Mouse (Mus musculus) midbrain, postnatal 0 days (tissue): ENCODE measurements around the gene Csrnp3. TPM values are rescaled to one million over a fixed set of nuclear protein-coding genes. Genes with fewer than 3 reads are reported as not detected.

Experiments used
- ATAC-seq: fragments of 200-750 bp; cut with Nextera tagmentation; 2 replicates; pipeline ENCODE4 v1.8.0; 2017; ENCODE audit warnings: moderate number of reproducible peaks, mild to moderate bottlenecking, moderate TSS enrichment, moderate library complexity; ENCODE audit not compliant: low FRiP score
- DNase-seq: peaks from one replicate; pipeline ENCODE4 v3.0.0-alpha.2; 2015; ENCODE audit warnings: low spot score
- H3K27ac ChIP-seq: fragments of 300-500 bp; sonication (generic); 2 replicates; pipeline ENCODE4 v1.5.1; 2014; ENCODE audit warnings: low read depth, mild to moderate bottlenecking, low read length, mixed read lengths
- H3K27me3 ChIP-seq: fragments of 300-500 bp; sonication (generic); 2 replicates; pipeline ENCODE4 v1.6.1; 2014; ENCODE audit warnings: low read length, control low read depth, mixed read lengths; ENCODE audit not compliant: insufficient read depth
- H3K36me3 ChIP-seq: fragments of 300-500 bp; sonication (generic); 2 replicates; pipeline ENCODE4 v1.6.1; 2014; ENCODE audit warnings: low read length, control low read depth, mixed read lengths; ENCODE audit not compliant: insufficient read depth
- H3K4me1 ChIP-seq: fragments of 300-500 bp; sonication (generic); 2 replicates; pipeline ENCODE4 v1.6.1; 2014; ENCODE audit warnings: mild to moderate bottlenecking, control low read depth, antibody characterized with exemption, low read length, mixed read lengths; ENCODE audit not compliant: insufficient read depth
- H3K4me2 ChIP-seq: fragments of 300-500 bp; sonication (generic); 2 replicates; pipeline ENCODE4 v1.6.1; 2014; ENCODE audit warnings: low read depth, mild to moderate bottlenecking, low read length, mixed read lengths; ENCODE audit not compliant: poor library complexity, severe bottlenecking
- H3K4me3 ChIP-seq: fragments of 300-500 bp; sonication (generic); 2 replicates; pipeline ENCODE4 v1.5.1; 2014; ENCODE audit warnings: low read depth, mild to moderate bottlenecking, low read length, moderate library complexity
- H3K9ac ChIP-seq: fragments of 300-500 bp; sonication (generic); replicated peaks from 2 replicates; pipeline ENCODE4 v1.6.1; 2014; ENCODE audit warnings: mild to moderate bottlenecking, low read length, moderate library complexity, mixed read lengths; ENCODE audit not compliant: poor library complexity, severe bottlenecking
- H3K9me3 ChIP-seq: fragments of 300-500 bp; sonication (generic); 2 replicates; pipeline ENCODE4 v1.6.1; 2016; ENCODE audit warnings: low read length, control low read depth
- CTCF ChIP-seq: IDR thresholded peaks from 2 replicates; pipeline ENCODE4 v1.5.1; 2016; ENCODE audit warnings: antibody characterized with exemption, mild to moderate bottlenecking
- WGBS: fragments of 180-500 bp; shearing (Covaris S2); extraction: QIAGEN DNeasy Blood & Tissue Kit; methylation state at CpG from one replicate; pipeline ENCODE4 v1.1.7; 2014; 5-methylcytosine and 5-hydroxymethylcytosine counted together
- polyA plus RNA-seq: library from polyadenylated mRNA; unstranded; fragments of >200 nt; fragmentation: Nextera tagmentation; extraction: Ambion mirVana; gene quantifications from 2 replicates; pipeline ENCODE4 v1.2.1, GENCODE M21; 2015
- total RNA-seq: library from RNA; depleted of rRNA; stranded (reverse); fragments of >200 nt; gene quantifications from 2 replicates; pipeline ENCODE4 v1.2.3, GENCODE M21; 2014

Gene Csrnp3
- total and polyA plus RNA-seq, 2 experiments from 2014 or later = 46.5 to 97.1 TPM

GRCm38 (mm10) chr2:65909724-65910521 lies 64.4 kb downstream of the Csrnp3 start:
- Histone ChIP-seq H3K36me3 (no peaks in the 10 kb centered on the region), H3K9ac (no peak overlapping the region), H3K27ac (no peak overlapping the region), H3K4me2 (0 out of 2 replicates have a peak overlapping the region, but pooled peaks have one; percentile 18), H3K9me3 (no peaks in the 10 kb centered on the region), H3K4me3 (no peak overlapping the region), H3K27me3 (no peaks in the 10 kb centered on the region), H3K4me1 (peaks cover 7% of the 10 kb centered on the region; the same call in 1 of the 2 replicates)
- WGBS = 14% methylated on average over 13 of the region's 13 CpGs
- peak; percentile 12; the same call in 1 of the 2 replicates for TF ChIP-seq CTCF
- ATAC-seq (peak; percentile 16; the same call in 1 of the 2 replicates), DNase-seq (peak; percentile 25)

- H3K9ac ChIP-seq = no peak overlapping the region
- WGBS = 66% methylated on average over 7 of the region's 7 CpGs
- no peak for TF ChIP-seq CTCF
- H3K36me3 ChIP-seq = no peaks in the 10 kb centered on the region
- H3K9me3 ChIP-seq = no peaks in the 10 kb centered on the region
- ATAC-seq (no peak), DNase-seq (no peak)
- no peak overlapping the region for H3K4me2 ChIP-seq
- H3K4me3 ChIP-seq = no peak overlapping the region
- H3K4me1 ChIP-seq = no peaks in the 10 kb centered on the region
- no peak overlapping the region for H3K27ac ChIP-seq
- no peaks in the 10 kb centered on the region for H3K27me3 ChIP-seq
Measured at GRCm38 (mm10) chr2:65915994-65916393, 70.4 kb downstream of the Csrnp3 start.

GRCm38 (mm10) chr2:65920651-65921412 lies 75.3 kb downstream of the Csrnp3 start:
- H3K4me1 ChIP-seq = no peaks in the 10 kb centered on the region
- WGBS = 24% methylated on average over 9 of the region's 9 CpGs
- peak; percentile 59 for DNase-seq
- peak overlapping the region; percentile 28 for H3K4me2 ChIP-seq
- no peak for TF ChIP-seq CTCF
- H3K9me3 ChIP-seq = no peaks in the 10 kb centered on the region
- H3K36me3 ChIP-seq = no peaks in the 10 kb centered on the region
- H3K27ac ChIP-seq = peak overlapping the region; percentile 48; the same call in 1 of the 2 replicates
- H3K4me3 ChIP-seq = no peak overlapping the region
- no peaks in the 10 kb centered on the region for H3K27me3 ChIP-seq
- ATAC-seq = no peak
- H3K9ac ChIP-seq = no peak overlapping the region

- DNase-seq = peak; percentile 54
- Histone ChIP-seq H3K36me3 (no peaks in the 10 kb centered on the region), H3K4me2 (no peak overlapping the region), H3K27me3 (no peaks in the 10 kb centered on the region), H3K9me3 (no peaks in the 10 kb centered on the region), H3K4me1 (no peaks in the 10 kb centered on the region), H3K9ac (no peak overlapping the region), H3K27ac (no peak overlapping the region), H3K4me3 (no peak overlapping the region)
- no peak for TF ChIP-seq CTCF
- whole genome bisulfite sequencing = 64% methylated on average over 15 of the region's 15 CpGs
- no peak for ATAC-seq
Measured at GRCm38 (mm10) chr2:65925363-65925941, 79.9 kb downstream of the Csrnp3 start.

GRCm38 (mm10) chr2:65926935-65927708 lies 81.6 kb downstream of the Csrnp3 start:
- Histone ChIP-seq H3K36me3 (no peaks in the 10 kb centered on the region), H3K4me1 (no peaks in the 10 kb centered on the region), H3K27me3 (no peaks in the 10 kb centered on the region), H3K4me2 (no peak overlapping the region), H3K9me3 (no peaks in the 10 kb centered on the region), H3K4me3 (no peak overlapping the region), H3K27ac (no peak overlapping the region), H3K9ac (no peak overlapping the region)
- DNase-seq (no peak), ATAC-seq (no peak)
- WGBS = 76% methylated on average over 8 of the region's 8 CpGs
- TF ChIP-seq CTCF = no peak
